Mouse (Mus musculus): ENCODE measurements at regions not wholly inside any gene's neighbourhood (a gene's known extent, or its start where the extent isn't known, plus 50 kb on each side); places are given as distances from the start of the nearest gene placed in this dataset.

GRCm38 (mm10) chr1:119305315-119305976 is 116.6 kb downstream of the Inhbb start:
- TF ChIP-seq POLR2A (IDR thresholded peaks at IDR 0.05; ENCODE audit: extremely low read depth, insufficient read depth, low read length) = no peak
- TF ChIP-seq CTCF (IDR thresholded peaks at IDR 0.05; ENCODE audit: low read depth, low read length) = no peak
